Mouse (Mus musculus) lung, postnatal 0 days (tissue): ENCODE data around the gene Brms1l. TPM values are rescaled to one million over a fixed set of nuclear protein-coding genes. Genes with fewer than 3 reads are reported as not detected.

Experiments
- ATAC-seq: fragments of 200-750 bp; cut with Nextera tagmentation; 2 replicates; pipeline ENCODE4 v1.8.0; 2017; ENCODE audit warnings: moderate library complexity
- DNase-seq: peaks from one replicate; pipeline ENCODE4 v3.0.0-alpha.2; 2016; ENCODE audit warnings: low spot score
- H3K27ac ChIP-seq: fragments of 300-500 bp; sonication (generic); 2 replicates; pipeline ENCODE4 v1.5.1; 2014; ENCODE audit warnings: antibody characterized with exemption, mild to moderate bottlenecking, low read length, mixed read lengths
- H3K27me3 ChIP-seq: fragments of 300-500 bp; sonication (generic); replicated peaks from 2 replicates; pipeline ENCODE4 v1.6.1; 2014; ENCODE audit warnings: low read length, mixed read lengths; ENCODE audit not compliant: insufficient read depth
- H3K36me3 ChIP-seq: fragments of 300-500 bp; sonication (generic); 2 replicates; pipeline ENCODE4 v1.6.1; 2014; ENCODE audit warnings: low read length, mixed read lengths; ENCODE audit not compliant: insufficient read depth
- H3K4me1 ChIP-seq: fragments of 300-500 bp; sonication (generic); 2 replicates; pipeline ENCODE4 v1.6.1; 2014; ENCODE audit warnings: antibody characterized with exemption, low read depth, low read length, mixed read lengths; ENCODE audit not compliant: insufficient read depth
- H3K4me2 ChIP-seq: fragments of 300-500 bp; sonication (generic); replicated peaks from 2 replicates; pipeline ENCODE4 v1.6.1; 2014; ENCODE audit warnings: low read depth, mild to moderate bottlenecking, low read length, moderate library complexity, mixed read lengths
- H3K4me3 ChIP-seq: fragments of 300-500 bp; sonication (generic); 2 replicates; pipeline ENCODE4 v1.5.1; 2014; ENCODE audit warnings: low read depth, low read length
- H3K9ac ChIP-seq: fragments of 300-500 bp; sonication (generic); replicated peaks from 2 replicates; pipeline ENCODE4 v1.6.1; 2014; ENCODE audit warnings: low read depth, mild to moderate bottlenecking
- H3K9me3 ChIP-seq: fragments of 300-500 bp; sonication (generic); 2 replicates; pipeline ENCODE4 v1.6.1; 2016; ENCODE audit warnings: low read length, mixed read lengths
- CTCF ChIP-seq: IDR thresholded peaks from 2 replicates; pipeline ENCODE4 v1.5.1; 2016; ENCODE audit warnings: antibody characterized with exemption, mild to moderate bottlenecking
- EP300 ChIP-seq: IDR thresholded peaks from 2 replicates; pipeline ENCODE4 v1.6.1; 2016; ENCODE audit warnings: antibody characterized with exemption, mild to moderate bottlenecking, control low read depth
- WGBS: fragments of 180-500 bp; shearing (Covaris S2); extraction: QIAGEN DNeasy Blood & Tissue Kit; methylation state at CpG from one replicate; pipeline ENCODE4 v1.1.7; 2014; 5-methylcytosine and 5-hydroxymethylcytosine counted together
- polyA plus RNA-seq: library from polyadenylated mRNA; unstranded; fragments of >200 nt; fragmentation: Nextera tagmentation; extraction: Ambion mirVana; gene quantifications from 2 replicates; pipeline ENCODE4 v1.2.1, GENCODE M21; 2015

Gene Brms1l
- polyA plus RNA-seq, 1 experiment from 2014 or later, result 24.9 TPM

DNA sequence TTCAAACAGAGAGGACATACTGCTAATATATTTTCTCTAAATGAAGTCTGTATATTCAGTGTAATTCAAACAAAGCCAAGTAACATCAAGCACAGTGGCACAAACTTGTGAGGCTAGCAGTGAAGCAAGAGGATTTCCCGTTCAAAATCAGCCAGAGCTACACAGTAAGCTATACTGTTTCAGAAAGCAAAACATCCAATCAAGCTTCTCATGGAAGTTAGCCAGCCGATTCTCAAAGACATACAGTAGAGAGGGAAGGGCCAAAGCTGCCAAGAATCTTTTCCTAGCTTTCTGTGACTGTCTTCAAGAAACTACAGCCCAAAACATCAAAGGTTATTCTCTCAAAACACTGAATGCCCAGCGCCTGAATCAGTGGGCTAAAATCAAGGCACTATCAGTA lies 31.1 kb upstream of the Brms1l start:
- no peak overlapping the region for H3K4me3 ChIP-seq
- H3K9ac ChIP-seq, result no peak overlapping the region
- TF ChIP-seq CTCF (no peak), EP300 (no peak)
- H3K27me3 ChIP-seq, result no peaks in the 10 kb centered on the region
- ATAC-seq (no peak), DNase-seq (peak; percentile 44)
- 33% methylated on average over 3 of the region's 3 CpGs for WGBS
- H3K27ac ChIP-seq, result no peak overlapping the region
- H3K36me3 ChIP-seq, result no peaks in the 10 kb centered on the region
- H3K4me2 ChIP-seq, result no peak overlapping the region
- H3K4me1 ChIP-seq, result no peaks in the 10 kb centered on the region
- H3K9me3 ChIP-seq, result no peaks in the 10 kb centered on the region

DNA sequence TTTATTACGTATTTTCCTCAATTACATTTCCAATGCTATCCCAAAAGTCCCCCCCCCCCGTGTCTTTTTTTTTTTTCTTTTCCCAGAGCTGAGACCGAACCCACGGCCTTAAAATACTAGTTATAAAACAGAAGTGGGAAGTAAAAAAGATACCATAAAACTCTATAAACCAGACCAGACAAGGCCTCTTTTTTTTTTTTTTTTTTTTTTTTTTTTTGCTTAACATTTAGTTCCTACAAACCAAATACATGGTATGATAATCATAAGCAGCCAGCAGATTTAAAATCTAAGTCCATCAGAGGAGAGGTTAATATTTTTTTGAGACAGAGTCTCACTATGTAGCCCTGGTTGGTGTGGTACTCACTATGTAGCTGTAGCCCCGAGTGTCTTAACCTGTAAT lies 19.6 kb upstream of the Brms1l start:
- H3K4me1 ChIP-seq, result peaks cover 2% of the 10 kb centered on the region; the same call in 1 of the 2 replicates
- no peaks in the 10 kb centered on the region for H3K9me3 ChIP-seq
- no peak overlapping the region for H3K4me3 ChIP-seq
- no peak overlapping the region for H3K27ac ChIP-seq
- ATAC-seq, result no peak
- no peak for DNase-seq
- WGBS, result 91% methylated on average over 5 of the region's 5 CpGs
- H3K9ac ChIP-seq, result no peak overlapping the region
- TF ChIP-seq CTCF (no peak), EP300 (no peak)
- no peak overlapping the region for H3K4me2 ChIP-seq
- no peaks in the 10 kb centered on the region for H3K36me3 ChIP-seq
- H3K27me3 ChIP-seq, result no peaks in the 10 kb centered on the region

DNA sequence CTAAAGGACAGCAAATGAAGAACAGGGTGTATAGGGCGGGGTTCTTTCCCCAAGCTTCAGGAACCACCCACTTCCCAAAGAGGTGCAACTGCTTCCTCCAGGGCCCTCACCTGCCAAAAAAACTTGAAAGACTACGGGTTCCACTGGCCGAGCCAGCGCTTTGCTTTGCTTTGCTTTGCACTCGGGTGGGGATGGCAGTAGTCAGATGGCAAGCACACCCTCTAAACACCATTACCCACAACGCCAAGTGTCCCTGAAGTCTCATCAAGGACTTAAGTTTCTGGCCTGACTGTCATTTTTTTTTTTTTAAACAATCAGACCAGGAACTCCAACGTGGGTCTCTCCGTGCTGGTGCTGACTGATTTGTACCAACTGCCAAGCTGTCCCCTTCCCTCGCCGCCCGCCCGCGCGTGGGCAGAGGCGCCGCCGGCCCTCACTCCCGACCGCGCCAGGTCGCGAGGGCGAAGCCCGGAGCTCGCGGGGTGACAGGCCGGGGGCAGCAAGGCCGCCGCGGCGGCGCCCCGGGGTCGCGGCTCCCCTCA lies 15.9 kb upstream of the Brms1l start:
- WGBS, result under 1% methylated on average over 35 of the region's 35 CpGs
- Histone ChIP-seq H3K9me3 (no peaks in the 10 kb centered on the region), H3K4me3 (peak overlapping the region; percentile 95), H3K36me3 (no peaks in the 10 kb centered on the region), H3K27ac (peak overlapping the region; percentile 94), H3K9ac (peak overlapping the region; percentile 83), H3K4me1 (peaks cover 2% of the 10 kb centered on the region; the same call in 1 of the 2 replicates), H3K27me3 (no peaks in the 10 kb centered on the region), H3K4me2 (peak overlapping the region; percentile 74)
- TF ChIP-seq EP300, result no peak
- no peak for TF ChIP-seq CTCF
- DNase-seq, result peak; percentile 54
- ATAC-seq, result peak; percentile 50

DNA sequence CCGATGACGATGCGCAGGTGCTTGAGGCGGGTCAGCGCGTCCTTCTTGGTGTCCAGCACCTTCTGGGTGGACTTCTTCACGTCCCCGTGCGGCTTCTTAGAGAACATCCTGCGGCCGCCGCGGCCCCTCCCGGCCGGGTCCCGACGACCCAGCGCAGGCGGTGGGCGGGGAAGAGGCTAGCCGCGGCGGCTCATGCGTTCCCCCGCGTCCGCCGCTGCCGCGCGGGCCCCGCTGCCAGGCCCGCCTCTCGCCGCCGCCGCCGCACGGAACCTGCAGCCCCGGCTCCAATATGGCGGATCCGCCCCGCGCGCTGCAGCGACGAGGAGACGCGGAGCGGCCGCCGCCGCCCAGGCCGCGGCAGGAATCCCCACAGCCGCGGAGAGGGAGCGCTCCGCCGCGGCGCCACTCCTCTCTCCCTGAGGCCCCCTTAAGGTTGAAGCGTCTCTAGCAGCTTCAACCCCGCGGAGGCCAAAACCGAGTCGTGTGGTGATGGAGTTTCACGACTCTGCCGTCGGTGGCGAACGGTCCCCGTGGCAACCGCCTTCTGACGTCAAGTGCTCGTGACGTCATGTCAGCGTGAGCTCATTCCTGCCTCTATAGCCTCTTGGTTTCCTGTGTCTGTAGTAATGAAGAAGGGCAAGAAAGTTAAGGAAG lies 15.3 kb upstream of the Brms1l start, which contains the start of gene Ralgapa1:
Ralgapa1 (minus strand) TSS at position 507 of the 654 bp plus-strand sequence.
- Histone ChIP-seq H3K9me3 (no peaks in the 10 kb centered on the region), H3K36me3 (no peaks in the 10 kb centered on the region), H3K9ac (peak within 1 kb of the TSS; percentile 83), H3K4me2 (peak within 1 kb of the TSS; percentile 74), H3K27ac (peak within 1 kb of the TSS; percentile 94), H3K27me3 (no peaks in the 10 kb centered on the region), H3K4me1 (peaks cover 2% of the 10 kb centered on the region; the same call in 1 of the 2 replicates), H3K4me3 (peak within 1 kb of the TSS; percentile 95)
- DNase-seq (peak; percentile 96), ATAC-seq (peak; percentile 95)
- TF ChIP-seq EP300, result no peak; the same call in 1 of the 2 replicates
- TF ChIP-seq CTCF, result peak; percentile 64
- under 1% methylated on average over 50 of the region's 78 CpGs for WGBS

DNA sequence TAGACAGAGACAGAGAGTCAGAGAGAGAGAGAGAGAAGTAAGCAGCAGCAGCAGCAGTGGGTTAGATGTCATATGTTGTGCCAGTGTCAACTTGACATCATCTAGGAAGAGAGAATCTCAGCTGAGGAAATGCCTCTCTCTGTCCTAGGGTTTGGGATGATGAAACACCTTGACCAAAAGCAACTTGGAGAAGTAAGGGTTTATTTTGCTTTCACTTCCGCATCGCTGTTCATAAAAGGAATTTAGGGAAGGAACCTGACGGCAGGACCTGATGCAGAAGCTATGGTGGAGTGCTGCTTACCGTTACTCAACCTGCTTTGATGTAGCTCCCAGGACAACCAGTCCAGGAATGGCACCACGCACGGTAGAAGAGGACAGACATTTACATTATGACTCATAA lies 12.1 kb upstream of the Brms1l start:
- Histone ChIP-seq H3K4me1 (peaks cover 2% of the 10 kb centered on the region; the same call in 1 of the 2 replicates), H3K4me3 (no peak overlapping the region), H3K27ac (no peak overlapping the region), H3K27me3 (no peaks in the 10 kb centered on the region), H3K9ac (no peak overlapping the region), H3K36me3 (no peaks in the 10 kb centered on the region), H3K9me3 (no peaks in the 10 kb centered on the region), H3K4me2 (no peak overlapping the region)
- TF ChIP-seq CTCF, result no peak
- TF ChIP-seq EP300, result no peak
- WGBS, result 69% methylated on average over 6 of the region's 6 CpGs
- ATAC-seq, result no peak
- peak; percentile 41 for DNase-seq

DNA sequence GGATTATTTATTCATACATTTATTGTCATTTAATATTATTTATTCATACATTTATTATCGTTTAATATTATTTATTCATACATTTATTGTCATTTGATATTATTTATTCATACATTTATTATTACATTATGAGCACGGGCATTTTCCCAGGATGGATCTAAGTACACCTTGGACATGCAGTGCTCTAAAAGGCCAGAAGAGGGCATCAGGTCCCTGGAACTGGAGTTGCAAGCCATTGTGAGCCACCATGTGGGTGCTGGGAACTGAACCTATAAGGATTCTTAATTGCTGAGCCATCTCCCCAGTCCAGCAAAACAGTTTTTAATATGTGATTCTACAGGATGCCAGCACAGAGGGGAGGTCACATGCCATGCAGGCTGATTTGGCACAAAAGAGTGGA lies 10.6 kb upstream of the Brms1l start:
- ATAC-seq, result no peak

More for the DNA sequence above, 10.6 kb upstream of the Brms1l start:
- Histone ChIP-seq H3K4me2 (no peak overlapping the region), H3K36me3 (no peaks in the 10 kb centered on the region), H3K4me1 (no peaks in the 10 kb centered on the region), H3K27me3 (no peaks in the 10 kb centered on the region), H3K9me3 (no peaks in the 10 kb centered on the region), H3K27ac (no peak overlapping the region), H3K9ac (no peak overlapping the region), H3K4me3 (no peak overlapping the region)
- no peak for DNase-seq
- TF ChIP-seq CTCF (peak; percentile 10; the same call in 1 of the 2 replicates), EP300 (no peak)
- 79% methylated on average over 2 of the region's 2 CpGs for WGBS
